In genomic region chr5:137288999-137289470, GRCm38 (mm10) we compare ENCODE assay signal across 8 mouse cellular contexts. TPM values are rescaled to one million over a fixed set of nuclear protein-coding genes. Genes with fewer than 3 reads are reported as not detected.
DNase-seq lines count a peak whose midpoint lies in the region; ATAC-seq and TF ChIP-seq lines count a peak whose summit lies in the region.

No protein-coding gene starts in this region.

- H3K9ac ChIP-seq in forebrain, postnatal 0 days = peak overlapping the region; percentile 48; the same call in 1 of the 2 replicates
- no peak overlapping the region for H3K9ac ChIP-seq in intestine, embryonic 14.5 days (ENCODE audit: low read length)
- H3K9ac ChIP-seq in liver, embryonic 16.5 days (ENCODE audit: low read depth, low read length) = peak overlapping the region; percentile 91

- H3K4me2 ChIP-seq in forebrain, postnatal 0 days (ENCODE audit: low read depth) = peak overlapping the region; percentile 93
- peak overlapping the region; percentile 71 for H3K4me2 ChIP-seq in intestine, embryonic 14.5 days (ENCODE audit: low read length)
- H3K4me2 ChIP-seq in liver, embryonic 16.5 days (ENCODE audit: low read depth, low read length) = peak overlapping the region; percentile 100

- WGBS in forebrain, postnatal 0 days = 3% methylated on average over 25 of the region's 25 CpGs
- WGBS in intestine, embryonic 14.5 days = 3% methylated on average over 25 of the region's 25 CpGs
- WGBS in liver, embryonic 16.5 days (ENCODE audit: insufficient replicate concordance) = 1% methylated on average over 25 of the region's 25 CpGs

- H3K27ac ChIP-seq in layer of hippocampus, adult 2 months = peak overlapping the region; percentile 82
- no peak overlapping the region for H3K27ac ChIP-seq in forebrain, postnatal 0 days (ENCODE audit: low read depth, low read length)
- H3K27ac ChIP-seq in intestine, embryonic 14.5 days (ENCODE audit: low read depth) = no peak overlapping the region
- peak overlapping the region; percentile 100 for H3K27ac ChIP-seq in liver, embryonic 16.5 days (ENCODE audit: low read length)

- H3K4me1 ChIP-seq in forebrain, postnatal 0 days (ENCODE audit: insufficient read depth) = no peaks in the 10 kb centered on the region
- H3K4me1 ChIP-seq in intestine, embryonic 14.5 days (replicated peaks; ENCODE audit: control insufficient read depth, insufficient read depth, low read length) = peaks cover 21% of the 10 kb centered on the region
- H3K4me1 ChIP-seq in liver, embryonic 16.5 days (ENCODE audit: control insufficient read depth, low read depth, low read length) = peaks cover 64% of the 10 kb centered on the region

- ATAC-seq in forebrain, postnatal 0 days = peak; percentile 42; the same call in 1 of the 2 replicates
- no peak for ATAC-seq in intestine, embryonic 14.5 days (replicated peaks; ENCODE audit: low FRiP score, low TSS enrichment, low read depth)
- ATAC-seq in liver, embryonic 16.5 days (ENCODE audit: low read depth) = peak; percentile 35
- ATAC-seq in monocyte, adult 5-6 weeks (replicated peaks; ENCODE audit: insufficient number of reproducible peaks, low FRiP score, low TSS enrichment, poor library complexity, severe bottlenecking) = no peak

- peak; percentile 75 for TF ChIP-seq CTCF in layer of hippocampus, adult 2 months (conservative IDR thresholded peaks at IDR 0.05)
- TF ChIP-seq CTCF in forebrain, postnatal 0 days (IDR thresholded peaks at IDR 0.05; ENCODE audit: low read depth) = peak; percentile 73

- H3K4me3 ChIP-seq in layer of hippocampus, adult 2 months = peak overlapping the region; percentile 53
- H3K4me3 ChIP-seq in forebrain, postnatal 0 days (ENCODE audit: low read depth, low read length) = peak overlapping the region; percentile 52
- H3K4me3 ChIP-seq in intestine, embryonic 14.5 days (ENCODE audit: low read depth, low read length) = peak overlapping the region; percentile 37
- H3K4me3 ChIP-seq in liver, embryonic 16.5 days (ENCODE audit: low read depth, low read length) = peak overlapping the region; percentile 79

- no peaks in the 10 kb centered on the region for H3K9me3 ChIP-seq in forebrain, postnatal 0 days (ENCODE audit: low read length)
- no peaks in the 10 kb centered on the region for H3K9me3 ChIP-seq in intestine, embryonic 14.5 days (ENCODE audit: control insufficient read depth, low read length)
- H3K9me3 ChIP-seq in liver, embryonic 16.5 days (replicated peaks; ENCODE audit: control insufficient read depth, low read length) = no peaks in the 10 kb centered on the region

- peak; percentile 50 to 65 for DNase-seq in layer of hippocampus, adult 2 months (ENCODE audit: low spot score in 2 of 2)
- no peak for DNase-seq in layer of hippocampus, adult 9-10 months (ENCODE audit: low spot score)
- DNase-seq in cerebellum, adult 9-10 months = peak; percentile 77
- DNase-seq in forebrain, postnatal 0 days = peak; percentile 76
- peak; percentile 71 for DNase-seq in intestine, embryonic 14.5 days (ENCODE audit: low spot score)
- DNase-seq in right cerebral cortex, postnatal 10 days (ENCODE audit: low spot score in 2 of 2) = peak; percentile 85

- 0 out of 2 replicates have a peak, but pooled peaks cover 3% of the 10 kb centered on the region for H3K27me3 ChIP-seq in forebrain, postnatal 0 days (ENCODE audit: insufficient read depth, low read length)
- peaks cover 45% of the 10 kb centered on the region for H3K27me3 ChIP-seq in intestine, embryonic 14.5 days (replicated peaks; ENCODE audit: control insufficient read depth, insufficient read depth, low read length)
- peaks cover 26% of the 10 kb centered on the region for H3K27me3 ChIP-seq in liver, embryonic 16.5 days (ENCODE audit: control insufficient read depth, insufficient read depth, low read depth, low read length)

- H3K36me3 ChIP-seq in forebrain, postnatal 0 days (ENCODE audit: insufficient read depth) = no peaks in the 10 kb centered on the region
- H3K36me3 ChIP-seq in intestine, embryonic 14.5 days (ENCODE audit: control insufficient read depth, insufficient read depth, low read length) = no peaks in the 10 kb centered on the region
- no peaks in the 10 kb centered on the region for H3K36me3 ChIP-seq in liver, embryonic 16.5 days (ENCODE audit: control insufficient read depth, insufficient read depth)

RNA-seq across cellular contexts. Expression of gene Ache, which starts 1.7 kb away (rescaled TPM):
- total RNA-seq in layer of hippocampus, adult 2 months (2021) = 10 to 100 TPM; 58.5 to 62.3 TPM
- total RNA-seq in forebrain, postnatal 0 days (2014; rRNA removed) = 48.4 and 73.2 TPM in 2 replicates
- polyA plus RNA-seq in forebrain, postnatal 0 days (2015; fragmentation: Nextera tagmentation; extraction: Ambion mirVana) = 44.3 and 69.1 TPM in 2 replicates
- polyA plus RNA-seq in intestine, embryonic 14.5 days (2014; fragmentation: Nextera tagmentation; extraction: Ambion mirVana) = 11.7 and 13.6 TPM in 2 replicates
- polyA plus RNA-seq in liver, embryonic 16.5 days (2015; fragmentation: Nextera tagmentation; extraction: Ambion mirVana) = 14.4 and 18.6 TPM in 2 replicates
- total RNA-seq in monocyte, adult 5-6 weeks (2017) = 0.57 to 1.2 TPM in 2 of 3 replicates, not detected in the other

RNA-seq across cellular contexts. Expression of gene Ufsp1, which starts 5.4 kb away (rescaled TPM):
- total RNA-seq in layer of hippocampus, adult 2 months (2021) = 10 to 100 TPM; 12.4 to 13.8 TPM
- total RNA-seq in forebrain, postnatal 0 days (2014; rRNA removed) = 15.2 and 16.2 TPM in 2 replicates
- polyA plus RNA-seq in forebrain, postnatal 0 days (2015; fragmentation: Nextera tagmentation; extraction: Ambion mirVana) = 15.8 and 23.4 TPM in 2 replicates
- 8.9 and 10.6 TPM in 2 replicates for polyA plus RNA-seq in intestine, embryonic 14.5 days (2014; fragmentation: Nextera tagmentation; extraction: Ambion mirVana)
- 7.0 and 7.8 TPM in 2 replicates for polyA plus RNA-seq in liver, embryonic 16.5 days (2015; fragmentation: Nextera tagmentation; extraction: Ambion mirVana)
- total RNA-seq in monocyte, adult 5-6 weeks (2017) = 0.64 to 3.0 TPM (median 1.2 TPM) in 3 replicates

RNA-seq across cellular contexts. Expression of gene Srrt, which starts 18.4 kb away (rescaled TPM):
- 100 to 1,000 TPM; 223 to 232 TPM for total RNA-seq in layer of hippocampus, adult 2 months (2021)
- total RNA-seq in forebrain, postnatal 0 days (2014; rRNA removed) = 136 and 153 TPM in 2 replicates
- polyA plus RNA-seq in forebrain, postnatal 0 days (2015; fragmentation: Nextera tagmentation; extraction: Ambion mirVana) = 52.3 and 55.6 TPM in 2 replicates
- polyA plus RNA-seq in intestine, embryonic 14.5 days (2014; fragmentation: Nextera tagmentation; extraction: Ambion mirVana) = 118 and 122 TPM in 2 replicates
- polyA plus RNA-seq in liver, embryonic 16.5 days (2015; fragmentation: Nextera tagmentation; extraction: Ambion mirVana) = 68.0 and 69.7 TPM in 2 replicates
- total RNA-seq in monocyte, adult 5-6 weeks (2017) = 250 to 289 TPM (median 261 TPM) in 3 replicates

RNA-seq across cellular contexts. Expression of gene Trip6, which starts 25.2 kb away (rescaled TPM):
- total RNA-seq in layer of hippocampus, adult 2 months (2021) = 1 to 10 TPM; 4.8 to 7.3 TPM
- total RNA-seq in forebrain, postnatal 0 days (2014; rRNA removed) = 10.8 and 11.4 TPM in 2 replicates
- 9.9 and 11.6 TPM in 2 replicates for polyA plus RNA-seq in forebrain, postnatal 0 days (2015; fragmentation: Nextera tagmentation; extraction: Ambion mirVana)
- polyA plus RNA-seq in intestine, embryonic 14.5 days (2014; fragmentation: Nextera tagmentation; extraction: Ambion mirVana) = 73.3 and 77.7 TPM in 2 replicates
- 9.3 and 9.6 TPM in 2 replicates for polyA plus RNA-seq in liver, embryonic 16.5 days (2015; fragmentation: Nextera tagmentation; extraction: Ambion mirVana)
- 2.7 to 4.0 TPM (median 3.2 TPM) in 3 replicates for total RNA-seq in monocyte, adult 5-6 weeks (2017)

RNA-seq across cellular contexts. Expression of gene Slc12a9, which starts 44.4 kb away (rescaled TPM):
- 10 to 100 TPM; 27.9 to 28.4 TPM for total RNA-seq in layer of hippocampus, adult 2 months (2021)
- total RNA-seq in forebrain, postnatal 0 days (2014; rRNA removed) = 19.3 and 21.8 TPM in 2 replicates
- 12.5 and 18.4 TPM in 2 replicates for polyA plus RNA-seq in forebrain, postnatal 0 days (2015; fragmentation: Nextera tagmentation; extraction: Ambion mirVana)
- 7.9 and 9.5 TPM in 2 replicates for polyA plus RNA-seq in intestine, embryonic 14.5 days (2014; fragmentation: Nextera tagmentation; extraction: Ambion mirVana)
- polyA plus RNA-seq in liver, embryonic 16.5 days (2015; fragmentation: Nextera tagmentation; extraction: Ambion mirVana) = 2.8 and 3.0 TPM in 2 replicates
- 24.2 to 30.4 TPM (median 25.2 TPM) in 3 replicates for total RNA-seq in monocyte, adult 5-6 weeks (2017)

Comparison
In these comparisons a context has a peak if more than half of its experiments do, and no peak if none do; other contexts are left out.
1. H3K27ac ChIP-seq: peak in layer of hippocampus, adult 2 months (single experiment) and liver, embryonic 16.5 days (single experiment); none in forebrain, postnatal 0 days (single experiment) and intestine, embryonic 14.5 days (single experiment).
2. ATAC-seq: peak in forebrain, postnatal 0 days (single experiment) and liver, embryonic 16.5 days (single experiment); none in intestine, embryonic 14.5 days (single experiment) and monocyte, adult 5-6 weeks (single experiment).
3. RNA of gene Ache, which starts 1.7 kb away (total RNA-seq): 48.4 to 73.2 TPM in forebrain, postnatal 0 days and 58.5 to 62.3 TPM in layer of hippocampus, adult 2 months; 0.57 to 1.2 TPM in monocyte, adult 5-6 weeks; every median in the first group is over 10 times any median in the second.
4. Peak in every context shown above with its lines, with median percentiles within 50 percentile points of each other: H3K4me3 ChIP-seq and H3K4me2 ChIP-seq.